Mouse (Mus musculus) hindbrain, embryonic 16.5 days (tissue): ENCODE data around the gene Prss48. TPM values are rescaled to one million over a fixed set of nuclear protein-coding genes. Genes with fewer than 3 reads are reported as not detected.

ENCODE experiments used
- ATAC-seq: fragments of 200-750 bp; cut with Nextera tagmentation; 2 replicates; pipeline ENCODE4 v1.8.0; 2017; ENCODE audit warnings: moderate TSS enrichment, moderate library complexity
- H3K27ac ChIP-seq: fragments of 300-500 bp; sonication (generic); 2 replicates; pipeline ENCODE4 v1.5.1; 2014; ENCODE audit warnings: low read depth, mild to moderate bottlenecking, control low read depth, low read length, moderate library complexity
- H3K27me3 ChIP-seq: fragments of 300-500 bp; sonication (generic); replicated peaks from 2 replicates; pipeline ENCODE4 v1.6.1; 2014; ENCODE audit warnings: low read length; ENCODE audit not compliant: control insufficient read depth, insufficient read depth
- H3K36me3 ChIP-seq: fragments of 300-500 bp; sonication (generic); 2 replicates; pipeline ENCODE4 v1.6.1; 2014; ENCODE audit warnings: mild to moderate bottlenecking, low read length, moderate library complexity, mixed read lengths; ENCODE audit not compliant: control insufficient read depth, insufficient read depth
- H3K4me1 ChIP-seq: fragments of 300-500 bp; sonication (generic); 2 replicates; pipeline ENCODE4 v1.6.1; 2014; ENCODE audit warnings: low read depth, low read length; ENCODE audit not compliant: control insufficient read depth, insufficient read depth
- H3K4me2 ChIP-seq: fragments of 300-500 bp; sonication (generic); 2 replicates; pipeline ENCODE4 v1.6.1; 2014; ENCODE audit warnings: mild to moderate bottlenecking, low read length, control low read depth, moderate library complexity
- H3K4me3 ChIP-seq: fragments of 300-500 bp; sonication (generic); 2 replicates; pipeline ENCODE4 v1.5.1; 2014; ENCODE audit warnings: mild to moderate bottlenecking, low read length, control low read depth, moderate library complexity
- H3K9ac ChIP-seq: fragments of 300-500 bp; sonication (generic); 2 replicates; pipeline ENCODE4 v1.6.1; 2014; ENCODE audit warnings: low read depth, mild to moderate bottlenecking, control low read depth, low read length, moderate library complexity
- H3K9me3 ChIP-seq: fragments of 300-500 bp; sonication (generic); 2 replicates; pipeline ENCODE4 v1.6.1; 2014; ENCODE audit warnings: mild to moderate bottlenecking, low read length, moderate library complexity; ENCODE audit not compliant: control insufficient read depth
- WGBS: fragments of 180-500 bp; shearing (Covaris S2); extraction: QIAGEN DNeasy Blood & Tissue Kit; methylation state at CpG from one replicate; pipeline ENCODE4 v1.1.7; 2014; 5-methylcytosine and 5-hydroxymethylcytosine counted together
- polyA plus RNA-seq: library from polyadenylated mRNA; unstranded; fragments of >200 nt; fragmentation: Nextera tagmentation; extraction: Ambion mirVana; gene quantifications from 2 replicates; pipeline ENCODE4 v1.2.1, GENCODE M21; 2015

Gene Prss48
- not detected in 2 replicates for polyA plus RNA-seq

DNA sequence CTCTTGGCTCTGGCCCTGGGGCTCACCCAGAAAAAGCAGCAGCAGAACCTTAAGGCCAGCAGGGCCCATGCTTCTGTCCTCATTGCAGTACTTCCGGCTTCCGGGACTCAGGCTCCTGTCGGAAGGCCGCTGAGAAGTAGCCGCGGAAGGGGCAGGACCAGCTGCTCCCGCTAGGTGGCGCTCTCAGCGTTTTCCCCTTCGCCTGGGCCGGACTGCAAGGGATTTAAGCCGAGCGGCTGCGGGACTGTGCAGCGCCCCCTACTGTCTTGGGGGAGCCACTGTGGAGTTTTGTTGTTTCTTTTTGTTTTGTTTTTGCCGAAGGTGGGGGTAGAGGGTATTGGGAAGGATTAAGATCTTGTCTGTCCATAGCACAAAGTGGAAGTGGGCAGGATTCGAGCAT is at the start of gene Prss48:
Prss48 (minus strand) TSS at position 69 of the 400 bp plus-strand sequence.
- H3K4me1 ChIP-seq = no peaks in the 10 kb centered on the region
- no peaks in the 10 kb centered on the region for H3K36me3 ChIP-seq
- H3K9me3 ChIP-seq = no peaks in the 10 kb centered on the region
- no peak within 1 kb of the TSS for H3K27ac ChIP-seq
- WGBS = 78% methylated on average over 17 of the region's 17 CpGs
- no peak within 1 kb of the TSS for H3K4me2 ChIP-seq
- no peak within 1 kb of the TSS for H3K9ac ChIP-seq
- H3K27me3 ChIP-seq = no peaks in the 10 kb centered on the region
- H3K4me3 ChIP-seq = no peak within 1 kb of the TSS
- ATAC-seq = no peak

DNA sequence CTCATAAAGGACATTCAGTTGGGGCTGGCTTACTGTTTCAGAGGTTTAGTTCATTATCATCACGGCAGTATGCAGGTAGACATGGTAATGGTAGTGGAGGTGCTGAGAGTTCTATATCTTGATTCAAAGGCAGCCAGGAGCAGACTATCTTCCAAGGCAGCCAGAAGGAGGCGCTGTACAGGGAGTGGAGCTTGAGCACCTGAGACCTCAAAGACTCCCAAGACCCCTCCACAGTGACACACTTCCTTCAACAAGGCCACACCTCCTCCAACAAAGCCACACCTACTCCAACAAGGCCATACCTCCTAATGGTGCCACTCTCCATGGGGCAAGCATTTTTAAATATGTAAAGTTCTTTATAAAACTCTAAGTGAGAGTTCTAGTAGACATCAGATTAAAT is 46.8 kb upstream of the Prss48 start:
- no peaks in the 10 kb centered on the region for H3K27me3 ChIP-seq
- no peak overlapping the region for H3K27ac ChIP-seq
- H3K4me1 ChIP-seq = no peaks in the 10 kb centered on the region
- WGBS = 89% methylated on average over 2 of the region's 2 CpGs
- no peak overlapping the region for H3K4me3 ChIP-seq
- H3K36me3 ChIP-seq = no peaks in the 10 kb centered on the region
- peaks cover 5% of the 10 kb centered on the region for H3K9me3 ChIP-seq
- no peak overlapping the region for H3K4me2 ChIP-seq
- no peak overlapping the region for H3K9ac ChIP-seq
- ATAC-seq = no peak

DNA sequence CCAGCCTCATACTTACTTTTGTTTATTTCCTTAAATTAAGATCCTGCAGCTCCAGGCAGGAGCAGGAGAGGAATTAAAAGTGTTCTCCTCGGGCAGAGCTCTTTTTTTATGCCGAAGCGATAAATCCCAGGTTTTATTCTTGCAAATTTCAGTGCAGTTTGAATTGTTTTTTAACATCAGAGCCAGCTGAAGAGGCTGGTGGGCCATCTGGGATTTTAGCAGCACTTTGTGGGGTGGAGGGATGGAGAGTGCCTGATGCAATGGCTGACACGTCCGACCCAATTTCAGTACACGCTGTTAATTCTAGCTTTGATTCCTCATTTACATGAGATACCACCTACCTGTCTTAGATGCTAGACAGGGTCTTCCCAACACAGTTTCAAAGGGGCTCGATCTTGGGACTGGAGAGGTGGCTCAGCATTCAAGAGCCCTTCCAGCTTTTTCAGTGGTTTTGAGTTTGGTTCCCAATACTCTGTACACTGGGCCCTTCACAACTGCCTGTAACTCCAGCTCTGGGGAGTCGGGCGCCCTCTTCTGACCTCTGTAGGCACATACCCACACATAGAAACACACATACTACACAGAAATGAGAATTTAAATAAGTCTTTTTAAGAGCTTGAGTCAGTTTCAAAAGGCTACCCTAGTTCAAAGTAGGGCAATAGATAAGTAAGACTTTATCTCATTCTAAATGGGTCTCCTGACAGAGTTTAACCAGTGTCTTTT is 45.6 kb upstream of the Prss48 start:
- Histone ChIP-seq H3K4me2 (no peak overlapping the region), H3K36me3 (no peaks in the 10 kb centered on the region), H3K4me1 (no peaks in the 10 kb centered on the region), H3K4me3 (no peak overlapping the region), H3K27ac (no peak overlapping the region), H3K27me3 (no peaks in the 10 kb centered on the region), H3K9me3 (peaks cover 5% of the 10 kb centered on the region), H3K9ac (no peak overlapping the region)
- 94% methylated on average over 9 of the region's 9 CpGs for WGBS
- no peak for ATAC-seq

DNA sequence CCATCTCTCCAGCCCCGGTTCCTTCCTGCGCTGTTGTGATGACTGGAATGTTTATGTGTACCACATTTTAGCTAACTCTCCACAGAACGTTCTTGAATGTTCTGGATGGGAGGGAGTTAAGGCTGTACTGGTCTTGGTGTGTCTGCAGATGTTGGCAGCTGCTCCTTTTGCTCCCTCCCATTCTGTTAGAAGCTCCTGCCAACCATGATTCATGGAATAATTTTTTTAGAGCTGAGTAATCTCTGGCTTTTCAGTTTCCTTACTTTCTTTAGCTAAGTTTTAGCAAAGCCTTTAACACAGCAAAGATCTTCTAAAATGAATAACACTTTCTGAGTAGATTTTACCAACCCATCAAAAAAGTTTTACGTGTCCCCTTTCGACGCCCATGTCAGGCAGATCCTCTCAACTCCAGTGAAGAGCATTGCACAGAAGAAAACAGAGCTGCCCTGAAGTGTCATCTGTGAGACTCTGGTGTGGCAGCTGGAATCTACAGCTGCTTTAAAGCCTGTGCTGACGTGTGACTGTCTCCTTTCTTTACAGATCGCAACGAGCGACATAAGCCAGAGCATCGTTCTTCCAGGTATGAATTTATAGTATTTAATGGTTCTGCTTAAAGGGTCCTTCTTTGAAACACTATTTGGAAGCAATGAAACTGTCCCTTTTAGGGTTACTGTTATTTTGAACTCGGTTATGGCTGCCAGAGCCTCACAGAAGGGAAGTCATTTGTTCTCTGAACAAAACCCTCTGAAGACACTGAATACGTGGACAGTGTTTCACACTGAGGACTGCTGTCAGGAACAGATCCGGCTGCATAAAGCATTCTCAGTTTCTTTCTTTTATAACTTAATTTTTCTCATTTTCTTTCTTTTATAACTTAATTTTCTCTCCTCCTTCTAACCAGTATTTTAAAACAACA is 38.3 kb upstream of the Prss48 start:
- H3K4me3 ChIP-seq = no peak overlapping the region
- H3K4me1 ChIP-seq = peaks cover 6% of the 10 kb centered on the region
- no peak overlapping the region for H3K27ac ChIP-seq
- no peaks in the 10 kb centered on the region for H3K36me3 ChIP-seq
- H3K9ac ChIP-seq = no peak overlapping the region
- WGBS = 65% methylated on average over 14 of the region's 14 CpGs
- no peak for ATAC-seq
- H3K4me2 ChIP-seq = no peak overlapping the region
- H3K9me3 ChIP-seq = no peaks in the 10 kb centered on the region
- H3K27me3 ChIP-seq = no peaks in the 10 kb centered on the region

DNA sequence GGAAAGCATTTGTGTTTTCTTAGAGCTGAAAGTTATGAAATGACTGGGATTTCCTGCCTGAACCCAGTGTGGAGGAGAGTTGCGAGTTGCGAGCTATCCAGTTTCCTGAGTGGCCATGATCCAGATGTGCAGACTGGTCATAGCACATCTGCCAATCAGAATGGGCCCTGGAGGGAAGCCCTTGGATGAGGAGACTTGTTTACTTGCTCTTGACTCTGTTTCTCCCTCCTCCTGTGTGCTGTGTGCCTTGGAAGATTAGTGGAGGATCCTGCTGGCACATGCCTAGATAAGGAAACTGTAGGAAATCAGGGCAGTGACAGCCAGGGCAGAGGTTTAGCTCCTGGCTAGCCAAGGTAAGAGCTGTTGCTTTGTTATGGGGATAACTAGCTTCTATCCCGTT is 36.4 kb upstream of the Prss48 start:
- peaks cover 6% of the 10 kb centered on the region for H3K4me1 ChIP-seq
- no peaks in the 10 kb centered on the region for H3K27me3 ChIP-seq
- 60% methylated on average over 3 of the region's 3 CpGs for WGBS
- no peaks in the 10 kb centered on the region for H3K36me3 ChIP-seq
- ATAC-seq = no peak
- H3K27ac ChIP-seq = peak overlapping the region; percentile 40
- H3K4me2 ChIP-seq = no peak overlapping the region; the same call in 1 of the 2 replicates
- H3K9me3 ChIP-seq = no peaks in the 10 kb centered on the region
- no peak overlapping the region for H3K4me3 ChIP-seq
- H3K9ac ChIP-seq = no peak overlapping the region

DNA sequence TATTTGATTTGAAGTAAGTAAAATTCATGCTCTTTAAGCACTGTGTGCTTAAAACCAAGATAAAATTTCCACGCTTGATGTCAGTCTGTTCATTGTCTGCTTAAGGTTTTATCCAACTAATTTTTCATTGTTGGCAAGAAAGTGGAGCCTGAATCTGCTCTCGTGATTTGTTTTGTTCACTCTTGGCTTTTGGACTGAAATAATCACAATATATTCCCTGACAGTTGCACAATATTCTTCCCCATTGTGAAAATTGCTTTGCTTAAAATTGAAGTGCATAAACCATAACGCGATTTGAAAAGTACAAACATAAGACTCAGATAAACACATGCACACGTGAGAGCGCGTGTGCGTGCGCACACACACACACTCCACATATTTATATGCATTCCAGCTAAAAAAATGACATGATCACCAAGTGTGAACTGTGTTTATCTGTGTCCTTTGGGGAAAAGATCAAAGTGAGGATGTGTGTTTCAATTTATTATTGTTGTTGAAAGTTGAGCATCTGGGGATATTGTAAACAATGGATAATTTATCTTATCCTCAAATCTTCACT is 35.7 kb upstream of the Prss48 start:
- no peak for ATAC-seq
- H3K27me3 ChIP-seq = no peaks in the 10 kb centered on the region
- H3K4me3 ChIP-seq = no peak overlapping the region
- 87% methylated on average over 9 of the region's 9 CpGs for WGBS
- H3K9ac ChIP-seq = no peak overlapping the region
- no peaks in the 10 kb centered on the region for H3K36me3 ChIP-seq
- H3K9me3 ChIP-seq = no peaks in the 10 kb centered on the region
- H3K4me2 ChIP-seq = no peak overlapping the region
- H3K4me1 ChIP-seq = peaks cover 6% of the 10 kb centered on the region
- H3K27ac ChIP-seq = no peak overlapping the region

DNA sequence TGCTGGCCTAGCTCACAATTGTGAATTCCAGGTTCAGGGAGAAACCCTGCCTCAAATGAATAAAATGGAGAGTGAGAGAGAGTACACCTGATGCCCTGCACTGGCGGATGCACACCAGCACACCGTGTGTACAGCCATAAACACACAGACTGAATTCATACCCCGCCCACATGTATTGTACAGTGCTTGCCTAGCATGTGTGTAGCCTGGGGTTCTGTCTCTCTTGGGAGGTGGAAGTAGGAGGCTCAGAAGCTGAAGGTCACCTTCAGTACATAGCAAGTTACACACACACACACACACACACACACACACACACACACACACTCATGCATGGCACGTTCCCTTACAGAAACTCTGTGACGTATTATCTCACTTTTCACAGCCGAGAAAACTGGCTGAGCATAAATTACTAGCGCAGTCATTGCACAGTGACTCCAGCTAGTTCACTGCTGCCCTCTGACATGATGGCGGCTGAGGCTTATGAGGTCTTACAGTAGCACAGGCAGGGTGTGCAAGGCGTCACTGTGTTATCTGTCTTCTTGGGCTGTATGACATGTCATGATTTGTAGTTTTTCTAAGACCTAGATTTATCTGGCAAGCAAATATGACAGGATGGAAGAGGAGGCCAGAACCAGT is 31.3 kb upstream of the Prss48 start:
- Histone ChIP-seq H3K4me1 (peaks cover under 1% of the 10 kb centered on the region; the same call in 1 of the 2 replicates), H3K36me3 (no peaks in the 10 kb centered on the region), H3K9me3 (no peaks in the 10 kb centered on the region), H3K9ac (no peak overlapping the region), H3K27ac (no peak overlapping the region), H3K27me3 (no peaks in the 10 kb centered on the region), H3K4me2 (no peak overlapping the region), H3K4me3 (no peak overlapping the region)
- ATAC-seq = no peak
- 87% methylated on average over 9 of the region's 9 CpGs for WGBS

DNA sequence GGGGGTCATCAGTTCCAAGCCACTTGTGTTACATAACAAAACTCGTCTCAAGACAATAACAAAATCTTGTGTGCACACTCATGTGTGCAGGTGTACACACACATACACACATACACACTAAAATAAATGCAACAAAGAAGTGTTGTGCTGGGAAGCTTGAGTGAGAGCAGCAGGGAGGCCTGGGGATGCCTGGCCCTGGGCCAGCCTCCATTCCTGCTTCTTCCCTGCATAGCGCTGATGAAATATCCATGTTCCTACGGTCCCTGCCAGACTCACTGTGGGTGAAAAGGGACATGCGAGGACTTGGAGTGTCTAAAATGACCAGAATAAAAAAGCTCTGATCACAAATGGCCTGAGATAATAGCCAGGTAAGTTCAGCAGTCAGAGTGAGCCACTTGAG is 28.3 kb upstream of the Prss48 start:
- ATAC-seq = peak; percentile 27; the same call in 1 of the 2 replicates
- H3K4me1 ChIP-seq = no peaks in the 10 kb centered on the region
- no peak overlapping the region for H3K4me3 ChIP-seq
- H3K9me3 ChIP-seq = no peaks in the 10 kb centered on the region
- no peaks in the 10 kb centered on the region for H3K36me3 ChIP-seq
- H3K4me2 ChIP-seq = no peak overlapping the region
- H3K27me3 ChIP-seq = no peaks in the 10 kb centered on the region
- WGBS = 56% methylated on average over 4 of the region's 4 CpGs
- no peak overlapping the region for H3K27ac ChIP-seq
- no peak overlapping the region for H3K9ac ChIP-seq
